Mouse (Mus musculus): ENCODE measurements around the gene Dhx15.

GRCm38 (mm10) chr5:52177326-52177725, 13.0 kb downstream of the Dhx15 start:
- TF ChIP-seq POLR2A (IDR thresholded peaks at IDR 0.05; ENCODE audit: insufficient read depth, low read depth, low read length) (no peak), CTCF (IDR thresholded peaks at IDR 0.05; ENCODE audit: insufficient read depth, low read depth, low read length) (no peak)
